Mouse (Mus musculus) adrenal gland, adult 18-20 months (tissue): ENCODE measurements around the gene Clta. TPM values are rescaled to one million over a fixed set of nuclear protein-coding genes. Genes with fewer than 3 reads are reported as not detected.

ENCODE experiments used
- DNase-seq, 2 experiments: peaks; one replicate each; pipeline ENCODE4 v3.0.0; 2021 to 2022; ENCODE audit warnings: low spot score in 2 of 2
- long read RNA-seq, 2 experiments: library from polyadenylated mRNA; stranded (forward); transcript quantifications; one replicate each; pipeline ENCODE4 v2.0.0; 2021
- total RNA-seq, 2 experiments: library from RNA; stranded (reverse); gene quantifications; 1 replicate in 1 of 2; 2 replicates in 1 of 2; pipeline ENCODE4 v1.2.3; 2021

Clta gene
- total RNA-seq, result 100 to 1,000 TPM; 169 to 180 TPM
- long read RNA-seq, experiment 1, transcript Clta-206 (5 exons, 1,079 nt), result major isoform, 43 of 53 reads
- long read RNA-seq, experiment 1, partial matches to known transcripts, result 0 of 53 reads
- long read RNA-seq, experiment 1, other reads (novel, unspliced or antisense), result 4 of 53 reads
- long read RNA-seq, experiment 2, transcript Clta-206 (5 exons, 1,079 nt), result major isoform, 149 of 178 reads
- long read RNA-seq, experiment 2, transcript Clta-201 (5 exons, 1,031 nt), result minor isoform, 15 of 178 reads
- long read RNA-seq, experiment 2, partial matches to known transcripts, result 9 of 178 reads
- long read RNA-seq, experiment 2, other reads (novel, unspliced or antisense), result 4 of 178 reads

- DNase-seq, result peak in 1 of 2 experiments; percentile 6
These were observed at the start of gene Clta for GRCm38 (mm10) chr4:44004126-44004525. TSS of gene Clta (plus strand) at chr4:44004452.

GRCm38 (mm10) chr4:43957292-43957845, 46.9 kb upstream of the Clta start, which contains the start of gene Glipr2:
TSS of gene Glipr2 (plus strand) at chr4:43957401.
- peak; percentile 67 to 75 for DNase-seq

- DNase-seq, result peak in 1 of 2 experiments; percentile 38
These were observed 46.3 kb upstream of the Clta start for GRCm38 (mm10) chr4:43957846-43958461.

- DNase-seq, result no peak
These were observed 44.6 kb upstream of the Clta start for GRCm38 (mm10) chr4:43959523-43960179.

GRCm38 (mm10) chr4:43960207-43960606, 44.0 kb upstream of the Clta start:
- DNase-seq, result no peak

- DNase-seq, result no peak
These were observed 39.9 kb upstream of the Clta start for GRCm38 (mm10) chr4:43964326-43964833.

- DNase-seq, result no peak
These were observed 39.1 kb upstream of the Clta start for GRCm38 (mm10) chr4:43964951-43965684.

- DNase-seq, result no peak
These were observed 38.3 kb upstream of the Clta start for GRCm38 (mm10) chr4:43965856-43966535.

- peak; percentile 62 to 63 for DNase-seq
These were observed 35.6 kb upstream of the Clta start for GRCm38 (mm10) chr4:43968650-43969049.

- DNase-seq, result no peak
These were observed 34.9 kb upstream of the Clta start for GRCm38 (mm10) chr4:43969373-43969772.

- DNase-seq, result no peak
These were observed 33.6 kb upstream of the Clta start for GRCm38 (mm10) chr4:43970393-43971330.

- no peak for DNase-seq
These were observed 32.6 kb upstream of the Clta start for GRCm38 (mm10) chr4:43971541-43972136.

- DNase-seq, result no peak
These were observed 32.1 kb upstream of the Clta start for GRCm38 (mm10) chr4:43972137-43972591.

- peak in 1 of 2 experiments; percentile 32 for DNase-seq
These were observed 30.7 kb upstream of the Clta start for GRCm38 (mm10) chr4:43973526-43973981.

GRCm38 (mm10) chr4:43974914-43975616, 29.2 kb upstream of the Clta start:
- no peak for DNase-seq

GRCm38 (mm10) chr4:43976223-43976740, 28.0 kb upstream of the Clta start:
- no peak for DNase-seq
